8 mouse cellular contexts compared by ENCODE assay signal in genomic region chr14:105333475-105334094, GRCm38 (mm10).
DNase-seq lines count a peak whose midpoint lies in the region; ATAC-seq and TF ChIP-seq lines count a peak whose summit lies in the region.
"Had no signal": no experiment of that assay in that cellular context is flagged by ENCODE, and none has a peak within 500 bp of the region (broad histone marks: within the 10 kb centered on the region; RNA-seq: fewer than 3 reads in every experiment).

No protein-coding gene starts in this region.

- 9% methylated on average over 16 of the region's 16 CpGs for WGBS in forebrain, postnatal 0 days
- WGBS in stomach, postnatal 0 days = 67% methylated on average over 16 of the region's 16 CpGs

- no peak for TF ChIP-seq POLR2A in testis, adult 2 months (IDR thresholded peaks at IDR 0.05; ENCODE audit: control insufficient read depth, low read depth, low read length)

- no peaks in the 10 kb centered on the region for H3K36me3 ChIP-seq in testis, adult 2 months (ENCODE audit: control insufficient read depth, insufficient read depth, low read length)
- no peaks in the 10 kb centered on the region for H3K36me3 ChIP-seq in forebrain, postnatal 0 days (ENCODE audit: insufficient read depth)
- no peaks in the 10 kb centered on the region for H3K36me3 ChIP-seq in stomach, postnatal 0 days (ENCODE audit: control insufficient read depth, insufficient read depth, low read length)
- H3K36me3 ChIP-seq: limb, embryonic 12.5 days had no signal

- no peak for TF ChIP-seq EP300 in stomach, postnatal 0 days (optimal IDR thresholded peaks at IDR 0.05)

- no peaks in the 10 kb centered on the region for H3K27me3 ChIP-seq in testis, adult 2 months (ENCODE audit: control insufficient read depth, insufficient read depth, low read length)
- H3K27me3 ChIP-seq in forebrain, postnatal 0 days (ENCODE audit: insufficient read depth, low read length) = no peaks in the 10 kb centered on the region
- H3K27me3 ChIP-seq in stomach, postnatal 0 days (ENCODE audit: control insufficient read depth, insufficient read depth, low read length) = no peaks in the 10 kb centered on the region
- H3K27me3 ChIP-seq: limb, embryonic 12.5 days had no signal

- no peak for TF ChIP-seq CTCF in testis, adult 2 months (IDR thresholded peaks at IDR 0.05; ENCODE audit: control insufficient read depth, insufficient read depth, insufficient replicate concordance, low read depth, low read length)
- TF ChIP-seq CTCF in forebrain, postnatal 0 days (IDR thresholded peaks at IDR 0.05; ENCODE audit: low read depth) = no peak
- no peak for TF ChIP-seq CTCF in stomach, postnatal 0 days (IDR thresholded peaks at IDR 0.05; ENCODE audit: low read depth)

- no peaks in the 10 kb centered on the region; the same call in 1 of the 2 replicates for H3K4me1 ChIP-seq in testis, adult 2 months (ENCODE audit: control insufficient read depth, insufficient read depth, low read length)
- H3K4me1 ChIP-seq in forebrain, postnatal 0 days (ENCODE audit: insufficient read depth) = no peaks in the 10 kb centered on the region
- peaks cover 3% of the 10 kb centered on the region; the same call in 1 of the 2 replicates for H3K4me1 ChIP-seq in stomach, postnatal 0 days (replicated peaks; ENCODE audit: control insufficient read depth, insufficient read depth)

- DNase-seq in testis, postnatal 14 days (ENCODE audit: low spot score) = no peak
- DNase-seq in forebrain, postnatal 0 days = peak; percentile 79
- DNase-seq in left cerebral cortex, adult 9 months (ENCODE audit: low spot score in 2 of 2) = peak; percentile 30 to 79
- peak; percentile 3 for DNase-seq in stomach, postnatal 0 days (ENCODE audit: low spot score)
- DNase-seq in thymus, adult 18-20 months = no peak
- no peak for DNase-seq in kidney, adult 9 months

- peak overlapping the region; percentile 58 for H3K9ac ChIP-seq in forebrain, postnatal 0 days
- H3K9ac ChIP-seq in stomach, postnatal 0 days (ENCODE audit: low read length) = no peak overlapping the region
- H3K9ac ChIP-seq: limb, embryonic 12.5 days had no signal

- no peaks in the 10 kb centered on the region for H3K9me3 ChIP-seq in forebrain, postnatal 0 days (ENCODE audit: low read length)
- H3K9me3 ChIP-seq in stomach, postnatal 0 days (ENCODE audit: control insufficient read depth, low read length) = no peaks in the 10 kb centered on the region
- H3K9me3 ChIP-seq: limb, embryonic 12.5 days had no signal

- peak overlapping the region; percentile 53 for H3K4me2 ChIP-seq in forebrain, postnatal 0 days (ENCODE audit: low read depth)
- H3K4me2 ChIP-seq in stomach, postnatal 0 days (replicated peaks; ENCODE audit: low read depth) = no peak overlapping the region
- H3K4me2 ChIP-seq: limb, embryonic 12.5 days had no signal

- no peak overlapping the region for H3K27ac ChIP-seq in testis, adult 2 months (ENCODE audit: control insufficient read depth, insufficient read depth, low read depth, low read length)
- H3K27ac ChIP-seq in forebrain, postnatal 0 days (ENCODE audit: low read depth, low read length) = no peak overlapping the region
- no peak overlapping the region for H3K27ac ChIP-seq in stomach, postnatal 0 days (replicated peaks)
- H3K27ac ChIP-seq: limb, embryonic 12.5 days had no signal

- H3K4me3 ChIP-seq in testis, adult 2 months (ENCODE audit: control insufficient read depth, low read depth, low read length) = peak overlapping the region; percentile 29; the same call in 1 of the 2 replicates
- peak overlapping the region; percentile 41 for H3K4me3 ChIP-seq in forebrain, postnatal 0 days (ENCODE audit: low read depth, low read length)
- H3K4me3 ChIP-seq in stomach, postnatal 0 days (ENCODE audit: low read depth, low read length) = no peak overlapping the region
- H3K4me3 ChIP-seq: limb, embryonic 12.5 days had no signal

- peak; percentile 67 for ATAC-seq in forebrain, postnatal 0 days
- ATAC-seq in stomach, postnatal 0 days (ENCODE audit: low FRiP score, low TSS enrichment) = no peak

Comparison
In these comparisons a context has a peak if more than half of its experiments do, and no peak if none do; other contexts are left out.
1. DNase-seq: peak in forebrain, postnatal 0 days (single experiment), left cerebral cortex, adult 9 months (2 of 2) and stomach, postnatal 0 days (single experiment); none in testis, postnatal 14 days (single experiment), thymus, adult 18-20 months (0 of 2) and kidney, adult 9 months (single experiment).